Mouse (Mus musculus) cerebellum, postnatal 14 days (tissue): Measurements from ENCODE around the gene Nbl1.
A peak's percentile ranks its signal among the peaks of the same experiment; 100 is the strongest.

Experiments
- DNase-seq, 2 experiments: peaks; one replicate each; pipeline ENCODE4 v3.0.0; 2021; ENCODE audit warnings: mixed read lengths in 2 of 2

Nbl1 gene

DNA sequence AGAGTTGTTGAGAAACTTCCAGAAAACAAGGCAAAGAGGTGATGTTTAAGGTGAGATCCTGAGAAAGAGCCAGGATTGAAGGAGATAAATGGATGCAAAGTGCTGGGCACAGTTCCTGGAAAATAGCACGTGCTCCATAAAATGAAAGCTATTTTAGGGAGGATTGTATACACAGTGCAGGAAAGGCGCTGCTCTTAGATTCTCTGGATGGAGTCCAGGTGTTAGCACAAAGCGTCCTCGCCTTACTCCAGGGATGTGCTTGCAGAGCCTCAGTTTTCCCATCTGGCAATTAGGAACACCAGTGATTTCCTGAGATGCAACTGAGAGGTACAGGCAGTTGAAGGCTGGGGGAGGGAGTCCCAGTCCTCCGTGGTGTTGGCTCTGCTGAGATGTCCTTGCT is 3.4 kb upstream of the Nbl1 start:
- DNase-seq = no peak

DNA sequence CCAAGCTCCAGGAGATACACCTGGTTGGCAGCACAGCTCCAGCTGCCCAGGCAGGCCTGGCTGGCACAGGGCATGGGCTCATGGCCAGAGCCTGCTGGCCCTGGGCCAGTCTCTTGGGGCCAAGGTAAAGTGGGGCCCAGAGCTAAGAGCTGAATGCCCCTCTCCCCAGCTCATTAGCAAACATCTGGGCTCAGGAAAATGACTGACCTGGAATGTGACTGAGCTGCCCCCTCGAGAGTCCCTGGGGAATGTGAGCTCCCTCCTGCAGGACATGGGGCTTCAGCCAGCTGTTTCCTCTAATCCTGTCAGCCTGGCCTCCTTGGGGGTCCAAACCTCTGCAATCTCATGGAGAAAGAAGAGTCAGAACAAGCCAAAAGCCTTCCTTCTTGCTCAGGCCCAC is 2.6 kb upstream of the Nbl1 start:
- DNase-seq = peak in 1 of 2 experiments; percentile 31

- DNase-seq = no peak
Observed at GRCm38 (mm10) chr4:139093196-139093530, 370 bp upstream of the Nbl1 start.

GRCm38 (mm10) chr4:139091478-139092355 is 1.1 kb downstream of the Nbl1 start:
- peak in 1 of 2 experiments; percentile 38 for DNase-seq

- DNase-seq = no peak
Observed at GRCm38 (mm10) chr4:139091066-139091465, 1.7 kb downstream of the Nbl1 start.

- DNase-seq = no peak
Observed at GRCm38 (mm10) chr4:139090303-139090940, 2.4 kb downstream of the Nbl1 start.

DNA sequence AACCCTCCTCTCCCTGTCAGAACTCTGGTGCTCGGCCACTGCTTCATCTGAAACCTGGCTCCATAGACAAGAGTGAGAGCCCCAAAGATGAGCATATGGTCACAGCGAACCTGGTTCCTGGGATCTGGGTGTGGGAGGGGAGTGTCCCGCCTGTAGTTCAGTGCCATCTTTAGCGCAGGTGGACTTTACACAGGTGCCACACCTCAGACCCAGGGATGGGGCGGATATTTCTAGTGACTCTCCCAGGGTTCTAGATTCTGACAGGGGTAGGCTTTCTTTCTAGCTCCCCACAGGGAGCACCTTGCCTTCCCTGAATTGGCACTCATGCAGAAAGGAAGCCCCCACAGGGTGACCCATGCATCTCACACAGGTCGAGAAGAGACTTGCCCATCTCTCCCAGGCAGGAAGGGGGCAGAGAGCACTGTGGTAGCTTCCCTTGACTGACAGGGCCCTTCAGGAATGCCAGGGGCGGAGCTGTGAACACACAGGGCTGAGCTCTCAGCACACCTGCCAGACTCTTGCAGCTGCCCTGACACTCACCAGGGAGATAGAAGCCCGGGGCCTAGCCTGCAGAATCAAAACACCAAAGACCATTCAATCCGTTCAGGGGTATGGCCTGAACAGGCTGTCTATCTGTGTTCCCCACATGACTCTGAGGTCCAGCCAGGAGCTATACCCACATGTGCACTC is 3.7 kb downstream of the Nbl1 start:
- DNase-seq = no peak

- DNase-seq = no peak
Observed at GRCm38 (mm10) chr4:139086984-139087383, 5.8 kb downstream of the Nbl1 start.

DNA sequence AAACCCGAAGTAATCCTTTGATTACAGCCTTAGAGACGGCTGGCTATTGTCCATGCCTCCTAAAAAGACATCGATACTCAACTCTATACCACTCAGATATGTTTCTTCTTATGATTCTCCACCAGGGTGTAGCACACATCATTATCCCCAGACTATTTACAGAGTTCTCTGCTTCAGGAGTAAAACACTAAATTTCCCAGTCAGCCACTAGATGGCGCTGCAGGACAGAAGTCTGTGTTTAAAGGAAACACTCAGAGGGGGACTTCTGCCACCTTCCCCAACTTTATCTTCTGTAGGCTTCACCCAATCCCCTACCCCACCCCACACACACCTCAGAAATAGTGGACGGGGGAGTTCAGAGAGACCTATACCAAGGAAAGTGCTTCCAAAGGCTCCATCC is 6.8 kb downstream of the Nbl1 start:
- peak; percentile 92 to 95 for DNase-seq

- peak in 1 of 2 experiments; percentile 34 for DNase-seq
Observed at GRCm38 (mm10) chr4:139085337-139085736, 7.5 kb downstream of the Nbl1 start.

GRCm38 (mm10) chr4:139082790-139083564 is 9.8 kb downstream of the Nbl1 start:
- peak; percentile 68 to 84 for DNase-seq

DNA sequence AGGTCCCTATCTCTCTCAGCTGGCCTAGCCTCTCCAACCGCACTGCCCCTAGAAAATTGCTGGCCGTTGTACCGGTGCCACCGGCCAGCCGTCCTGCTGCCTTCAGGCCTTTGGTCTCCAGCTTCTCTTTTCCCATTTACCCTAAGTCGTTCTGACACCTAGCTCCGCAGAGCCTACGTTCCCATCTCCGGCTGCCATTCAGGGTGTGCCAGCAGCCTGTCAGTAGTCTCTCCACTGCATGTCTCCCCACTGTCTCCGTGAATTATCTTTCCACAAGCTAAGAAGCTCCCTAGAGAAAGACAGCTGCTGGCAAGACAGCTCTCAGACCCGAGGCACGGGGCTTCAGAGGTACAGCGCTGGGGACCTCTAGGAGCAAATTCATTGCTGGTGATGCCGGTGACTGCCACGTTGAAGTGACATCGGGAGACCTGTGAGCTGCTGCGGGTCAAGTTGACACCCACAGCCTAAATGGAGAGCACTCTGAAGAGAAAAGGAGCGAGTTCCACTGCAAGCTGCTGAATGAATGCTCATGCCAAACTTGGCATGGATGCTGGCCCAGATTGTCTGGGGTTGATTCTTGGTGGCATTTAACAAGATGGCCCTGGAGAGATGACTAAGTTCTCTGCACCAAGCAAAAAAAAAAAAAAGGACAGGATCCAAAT is 11.4 kb downstream of the Nbl1 start:
- peak; percentile 67 to 69 for DNase-seq

DNA sequence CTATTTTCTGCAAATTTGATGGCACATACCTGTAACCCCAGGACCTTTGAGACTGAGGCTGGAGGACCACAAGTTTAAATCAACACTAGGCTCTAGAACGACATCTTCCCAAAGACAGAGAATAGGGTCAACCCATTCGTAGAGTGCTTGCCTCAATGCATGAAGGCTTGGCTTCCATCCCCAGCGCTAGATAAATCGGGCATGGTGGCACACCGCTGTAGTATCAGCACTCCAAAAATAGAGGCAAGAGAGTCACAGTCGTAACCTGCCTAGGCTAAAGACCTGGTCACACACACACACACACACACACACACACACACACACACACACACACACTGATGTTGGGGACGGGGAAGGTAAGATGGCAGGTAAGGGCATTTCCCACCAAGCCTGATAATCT is 12.5 kb downstream of the Nbl1 start:
- DNase-seq = no peak

- DNase-seq = no peak
Observed at GRCm38 (mm10) chr4:139079439-139079838, 13.4 kb downstream of the Nbl1 start.

GRCm38 (mm10) chr4:139078726-139079125 is 14.1 kb downstream of the Nbl1 start:
- peak in 1 of 2 experiments; percentile 52 for DNase-seq

- DNase-seq = peak; percentile 58 to 60
Observed at GRCm38 (mm10) chr4:139078313-139078712, 14.5 kb downstream of the Nbl1 start.

DNA sequence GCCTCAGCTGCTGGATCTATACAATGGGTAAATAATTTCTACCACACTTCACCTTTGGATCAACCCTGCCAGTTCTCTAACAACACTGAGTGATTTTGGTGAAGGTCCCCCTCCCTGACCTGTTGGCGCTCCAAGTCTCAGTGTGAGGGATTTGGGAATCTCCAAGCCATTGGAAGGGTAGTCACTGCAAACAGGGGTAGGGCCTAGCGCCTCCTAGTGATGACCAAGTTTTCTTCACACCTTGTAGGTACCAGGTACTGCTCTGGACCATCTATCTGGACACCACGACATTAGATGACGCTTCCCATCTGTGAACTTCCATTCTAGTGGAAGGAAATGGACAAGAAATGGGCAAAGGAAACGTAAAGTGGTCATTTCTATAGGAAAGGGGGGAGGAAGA is 16.9 kb downstream of the Nbl1 start:
- no peak for DNase-seq

DNA sequence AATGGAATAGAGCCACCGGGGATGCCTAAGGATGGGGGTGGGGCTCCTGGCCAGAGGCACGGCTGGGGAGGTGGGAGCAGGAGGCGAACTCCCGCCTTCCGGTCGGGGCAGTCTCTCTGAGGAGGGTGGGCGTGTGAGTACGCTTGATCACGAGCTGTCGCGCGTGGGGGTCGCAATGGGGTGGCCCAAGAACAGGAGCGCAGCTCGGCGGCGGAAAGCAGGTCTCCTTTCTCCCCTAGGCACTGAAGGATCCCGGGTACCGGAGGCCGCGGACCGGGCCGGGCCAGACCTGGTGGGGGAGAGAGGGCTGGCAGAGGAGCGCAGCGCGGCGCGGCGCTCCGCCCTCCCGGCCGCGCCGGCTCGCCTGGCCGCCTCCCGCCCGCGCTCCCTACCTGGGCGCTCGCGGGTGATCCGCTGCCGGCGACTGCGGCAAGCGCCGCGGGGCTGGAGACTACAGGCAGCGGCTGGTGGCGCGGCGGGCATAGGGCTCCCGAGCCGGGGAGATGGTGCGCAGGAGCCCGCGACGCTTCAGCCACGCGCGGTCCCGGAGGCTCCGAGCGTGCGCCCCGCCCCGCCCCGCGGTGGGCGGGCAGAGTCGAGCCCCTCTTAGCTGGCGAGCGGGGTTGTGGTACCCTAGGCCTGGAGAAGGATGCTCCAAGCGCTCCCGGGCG is 17.6 kb downstream of the Nbl1 start, which contains the start of gene Htr6:
Gene Htr6, minus strand, starts transcription at position 530 of the 671 bp plus-strand sequence.
- no peak for DNase-seq

GRCm38 (mm10) chr4:139074060-139074459 is 18.7 kb downstream of the Nbl1 start:
- DNase-seq = peak; percentile 54 to 57

DNA sequence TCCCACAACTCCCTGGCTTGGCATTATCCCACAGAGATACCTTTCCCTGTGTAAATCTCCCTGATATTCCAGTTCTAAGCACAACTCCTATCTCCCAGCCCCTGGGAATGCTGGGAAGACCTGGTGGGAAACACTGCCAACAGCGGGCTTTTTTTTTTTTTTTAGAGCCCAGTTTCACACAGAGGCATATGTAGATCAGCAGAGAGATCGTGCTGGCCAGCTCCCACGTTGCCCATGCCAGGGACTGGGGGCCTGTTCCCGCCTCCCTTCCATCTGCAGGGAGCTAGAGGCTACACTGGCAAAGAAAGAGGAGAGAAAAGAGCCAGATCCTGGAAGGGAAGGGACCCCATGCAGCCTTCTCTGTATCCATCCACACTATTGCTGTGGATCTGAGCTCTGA is 24.5 kb downstream of the Nbl1 start:
- DNase-seq = peak; percentile 58

DNA sequence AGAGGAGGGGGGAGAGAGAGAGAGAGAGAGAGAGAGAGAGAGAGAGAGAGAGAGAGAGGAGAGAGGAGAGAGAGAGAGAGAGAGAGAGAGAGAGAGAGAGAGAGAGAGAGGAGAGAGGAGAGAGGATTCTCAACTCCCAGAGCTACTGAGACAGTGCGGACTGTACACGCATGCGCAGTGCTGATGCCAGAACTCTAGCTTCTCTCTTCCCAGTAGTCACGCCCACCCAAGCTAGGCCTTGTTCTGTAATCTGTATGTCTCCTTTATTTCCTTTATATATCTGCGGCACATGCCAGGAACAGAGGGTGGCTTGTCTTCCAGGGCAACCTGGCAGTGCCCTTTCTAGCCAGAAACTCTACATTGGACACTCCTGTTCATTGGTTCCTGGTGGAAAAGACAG is 28.0 kb downstream of the Nbl1 start:
- DNase-seq = no peak

- no peak for DNase-seq
Observed at GRCm38 (mm10) chr4:139059569-139059968, 33.2 kb downstream of the Nbl1 start.
